Mouse (Mus musculus): ENCODE data around the gene Mcm9.

DNA sequence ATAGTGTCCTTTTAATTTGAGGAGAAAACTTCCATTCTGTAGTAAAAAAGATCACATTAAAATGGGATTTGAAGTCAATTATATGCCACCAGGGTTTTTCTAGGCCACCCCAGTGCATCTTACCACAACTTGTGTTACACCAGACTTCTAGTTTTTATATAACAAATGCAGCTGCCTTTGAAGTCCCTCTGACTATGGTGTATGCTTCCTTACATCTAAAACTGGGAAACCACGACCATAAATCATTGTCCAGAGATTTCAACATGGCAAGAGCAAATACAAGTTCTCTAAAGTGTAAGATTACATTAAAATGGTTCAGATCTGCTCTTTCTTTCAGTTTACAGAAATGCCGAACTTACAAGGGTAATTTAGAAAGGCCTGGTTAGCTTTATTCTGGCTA lies 22.0 kb downstream of the Mcm9 start:
- no peak for TF ChIP-seq CTCF (IDR thresholded peaks at IDR 0.05; ENCODE audit: low read depth)
- TF ChIP-seq EP300 (IDR thresholded peaks at IDR 0.05; ENCODE audit: low read depth): no peak

All from heart, postnatal 0 days (tissue).